Mouse (Mus musculus) bone marrow, adult 2 months (tissue): ENCODE measurements around the gene Gm10490.

ENCODE experiments used
- CTCF ChIP-seq: fragments of 200-500 bp; IDR thresholded peaks from 2 replicates; pipeline ENCODE4 v1.5.1; 2011; ENCODE audit warnings: low read length, control low read depth; ENCODE audit not compliant: control insufficient read depth, insufficient read depth
- POLR2A ChIP-seq: fragments of 200-500 bp; IDR thresholded peaks from 2 replicates; pipeline ENCODE4 v1.6.1; 2011; ENCODE audit warnings: low read depth, mild to moderate bottlenecking, control low read depth, low read length, borderline replicate concordance; ENCODE audit not compliant: control insufficient read depth

DNA sequence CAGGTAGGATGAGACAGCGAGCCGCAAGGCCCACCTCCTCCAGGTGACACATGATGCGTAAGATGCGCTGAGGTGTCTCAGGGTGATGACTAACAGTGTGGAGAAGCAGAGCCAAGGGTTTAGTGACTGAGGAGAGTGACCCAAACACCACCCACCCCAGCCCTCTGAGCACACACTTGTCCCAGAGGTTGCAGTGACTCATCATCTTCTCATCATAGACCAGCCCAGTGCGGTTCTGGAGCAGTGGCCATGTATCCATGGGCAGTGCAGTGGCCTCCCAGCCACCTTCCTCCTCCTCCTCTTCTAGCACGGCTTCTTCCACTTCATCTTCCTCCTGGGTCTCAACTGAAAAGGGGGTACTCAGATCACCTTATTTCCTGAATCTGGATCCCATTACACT lies 28.3 kb downstream of the Gm10490 start:
- TF ChIP-seq POLR2A (no peak), CTCF (no peak)
